Mouse (Mus musculus) heart, postnatal 14 days (tissue): ENCODE data around the gene Prrg2. TPM values are rescaled to one million over a fixed set of nuclear protein-coding genes. Genes with fewer than 3 reads are reported as not detected.
"Not testable (repeated sequence)": the region's sequence is repeated elsewhere in the genome, so short reads cannot be mapped to it uniquely, and the experiment has no call there.

Experiments used
- DNase-seq, 2 experiments: peaks; one replicate each; pipeline ENCODE4 v3.0.0; 2021 to 2022
- intact Hi-C: fragments of 180-260 bp; cut with DNase I; formaldehyde crosslinking; loops from one replicate; pipeline ENCODE4 v1.15.1; 2025
- long read RNA-seq, 2 experiments: library from polyadenylated mRNA; stranded (forward); transcript quantifications; one replicate each; pipeline ENCODE4 v2.0.0; 2021
- total RNA-seq, 2 experiments: library from RNA; stranded (reverse); gene quantifications; 2 replicates each; pipeline ENCODE4 v1.2.3; 2021

Prrg2 gene
- total RNA-seq: 10 to 100 TPM; 11.1 to 11.4 TPM
- long read RNA-seq, experiment 1, transcript Prrg2-208 (8 exons, 1,623 nt): major isoform, 6 of 13 reads
- long read RNA-seq, experiment 1, partial matches to known transcripts: 1 of 13 reads
- long read RNA-seq, experiment 1, other reads (novel, unspliced or antisense): 5 of 13 reads
- long read RNA-seq, experiment 2, transcript Prrg2-208 (8 exons, 1,623 nt): major isoform, 7 of 16 reads
- long read RNA-seq, experiment 2, partial matches to known transcripts: 1 of 16 reads
- long read RNA-seq, experiment 2, other reads (novel, unspliced or antisense): 7 of 16 reads

- intact Hi-C loops: loop anchor here (10.0 kb wide), 1 partner anchor 332 kb away; the partner anchor contains the start of gene Snrnp70
- peak; percentile 92 to 94 for DNase-seq
Measured at GRCm38 (mm10) chr7:45062239-45062835, at the start of gene Prrg2, which contains the start of gene Nosip. TSS of gene Prrg2 (minus strand) at chr7:45062677. TSS of gene Nosip (plus strand) at chr7:45062429.

GRCm38 (mm10) chr7:45111940-45112339, 49.5 kb upstream of the Prrg2 start:
- no peak for DNase-seq
- intact Hi-C loops: no loop called here

DNA sequence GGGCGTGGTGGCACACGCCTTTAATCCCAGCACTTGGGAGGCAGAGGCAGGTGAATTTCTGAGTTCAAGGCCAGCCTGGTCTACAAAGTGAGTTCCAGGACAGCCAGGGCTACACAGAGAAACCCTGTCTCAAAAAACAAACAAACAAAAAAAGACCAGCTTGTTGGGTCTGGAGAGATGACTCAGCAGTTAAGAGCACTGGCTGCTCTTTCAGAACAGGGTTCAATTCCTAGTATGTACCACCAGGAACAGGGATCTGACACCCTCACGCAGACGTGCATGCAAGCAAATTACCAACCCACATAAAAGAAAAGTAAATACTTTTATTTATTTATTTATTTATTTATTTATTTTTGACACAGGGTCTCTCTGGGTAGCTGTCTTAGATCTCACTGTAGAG, 47.6 kb upstream of the Prrg2 start:
- intact Hi-C loops, DNase-seq: not testable (repeated sequence)

DNA sequence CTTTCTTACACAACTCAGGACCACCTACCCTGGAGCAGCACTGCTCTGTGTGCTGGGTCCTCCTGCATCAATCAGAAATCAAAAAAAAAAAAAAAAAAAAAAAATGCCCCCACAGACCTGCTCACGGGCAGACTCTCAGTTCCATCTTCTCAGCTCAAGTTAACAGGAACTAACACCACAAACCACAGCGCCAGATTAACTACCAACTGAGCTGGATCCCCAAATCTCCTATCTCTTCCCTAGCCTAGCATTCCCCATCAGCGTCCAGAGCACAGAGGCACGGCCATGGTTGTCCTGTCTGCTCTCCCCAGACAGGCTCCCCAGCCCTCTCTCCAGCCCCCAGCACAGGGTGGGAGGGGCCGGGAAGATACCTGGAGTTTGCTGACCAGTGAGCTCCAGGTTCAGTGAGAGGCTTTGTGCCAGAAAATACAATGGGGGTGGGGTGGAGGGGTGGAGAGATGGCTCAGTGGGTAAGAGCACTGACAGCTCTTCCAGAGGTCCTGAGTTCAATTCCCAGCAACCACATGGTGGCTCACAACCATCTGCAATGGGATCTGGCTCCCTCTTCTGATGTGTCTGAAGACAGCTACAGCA, 44.7 kb upstream of the Prrg2 start:
- no peak for DNase-seq
- intact Hi-C loops: no loop called here

DNA sequence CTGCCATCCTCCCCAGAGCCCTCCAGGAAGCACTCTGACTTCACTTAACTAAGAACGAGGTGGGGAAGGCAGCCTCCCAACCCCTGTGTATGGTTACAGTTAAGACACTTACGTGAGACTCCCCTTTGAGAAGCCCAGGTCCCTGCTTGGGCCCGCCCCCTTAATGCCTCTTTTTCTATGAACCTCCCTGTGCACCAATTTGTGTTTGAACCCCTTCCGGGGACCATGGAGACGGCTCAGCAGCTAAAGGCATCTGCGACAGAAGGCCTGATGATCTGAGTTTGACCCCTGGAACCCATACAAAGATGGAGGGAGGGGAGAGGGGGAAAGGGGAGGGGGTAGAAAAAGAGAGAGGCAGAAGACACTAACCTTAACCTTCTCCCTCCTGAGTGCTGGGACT, 44.0 kb upstream of the Prrg2 start:
- intact Hi-C loops: no loop called here
- no peak for DNase-seq

DNA sequence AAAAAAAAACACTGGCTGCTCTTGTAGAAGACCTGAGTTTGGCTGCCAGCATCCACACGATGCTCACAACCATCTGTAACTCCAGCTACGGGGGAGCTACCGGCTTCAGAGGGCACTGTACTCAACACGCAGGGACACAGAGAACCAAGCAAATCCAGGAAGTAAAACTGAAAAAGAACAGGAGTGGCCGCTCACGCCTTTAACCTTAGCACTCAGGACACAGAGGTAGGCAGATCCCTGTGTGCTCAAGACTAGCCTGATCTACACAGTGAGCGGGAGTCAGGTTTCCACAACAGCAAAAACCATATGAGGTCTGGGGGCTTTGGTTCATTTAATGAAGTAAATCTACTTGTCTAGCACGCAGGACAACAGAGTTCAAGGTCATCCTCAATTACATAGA, 43.0 kb upstream of the Prrg2 start:
- DNase-seq: no peak
- intact Hi-C loops: no loop called here

DNA sequence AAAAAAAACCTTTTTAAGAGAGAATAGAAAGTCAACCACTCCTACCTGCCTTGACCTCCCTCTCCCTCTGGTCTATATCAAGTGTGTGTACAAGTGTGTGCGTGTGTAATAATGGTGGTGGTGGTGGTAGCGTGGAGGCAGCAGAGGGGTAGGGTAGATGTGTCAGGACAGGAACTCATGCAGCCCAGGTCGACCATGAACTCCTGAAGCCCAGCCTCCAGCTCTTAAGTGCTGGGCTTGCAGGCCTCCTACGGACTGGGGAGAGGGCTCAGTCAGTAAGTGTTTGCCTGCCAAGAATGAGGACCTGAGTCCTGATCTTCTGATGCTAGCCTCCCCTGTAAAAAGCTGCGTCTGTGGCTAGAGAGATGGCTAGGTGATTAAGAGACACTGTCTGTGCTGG, 42.5 kb upstream of the Prrg2 start:
- DNase-seq: no peak
- intact Hi-C loops: no loop called here

DNA sequence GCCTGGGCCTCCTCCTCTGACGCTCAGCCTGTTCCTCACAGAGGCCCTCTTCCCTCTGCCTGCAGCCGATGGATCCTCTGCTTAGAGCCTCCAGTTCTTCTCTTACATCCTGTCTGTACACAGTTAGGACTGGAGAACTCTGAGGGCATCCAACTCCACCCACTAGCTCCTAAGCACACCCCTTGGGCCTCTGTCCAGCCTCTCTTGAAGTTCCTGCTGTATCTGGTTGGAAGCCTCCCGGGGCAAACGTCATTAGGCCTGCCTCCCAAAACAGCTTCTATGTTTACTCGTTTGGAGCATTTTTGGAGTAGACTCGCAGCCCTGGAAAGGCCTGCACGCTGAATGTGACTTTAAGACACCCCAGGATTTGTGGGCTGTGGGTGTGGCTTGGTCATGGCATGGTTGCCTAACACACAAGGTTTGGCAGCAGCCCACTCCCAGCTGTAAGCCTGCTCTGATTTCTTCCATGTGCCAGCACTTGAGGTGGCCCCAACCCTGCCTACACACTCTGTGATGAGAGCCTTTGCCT, 41.2 kb upstream of the Prrg2 start, which contains the start of gene Fcgrt:
Fcgrt (minus strand) TSS at position 200 of the 529 bp plus-strand sequence.
- peak; percentile 92 to 96 for DNase-seq
- intact Hi-C loops: loop anchor here (2.0 kb wide), 1 partner anchor 21 kb away; no protein-coding TSS in a partner anchor

DNA sequence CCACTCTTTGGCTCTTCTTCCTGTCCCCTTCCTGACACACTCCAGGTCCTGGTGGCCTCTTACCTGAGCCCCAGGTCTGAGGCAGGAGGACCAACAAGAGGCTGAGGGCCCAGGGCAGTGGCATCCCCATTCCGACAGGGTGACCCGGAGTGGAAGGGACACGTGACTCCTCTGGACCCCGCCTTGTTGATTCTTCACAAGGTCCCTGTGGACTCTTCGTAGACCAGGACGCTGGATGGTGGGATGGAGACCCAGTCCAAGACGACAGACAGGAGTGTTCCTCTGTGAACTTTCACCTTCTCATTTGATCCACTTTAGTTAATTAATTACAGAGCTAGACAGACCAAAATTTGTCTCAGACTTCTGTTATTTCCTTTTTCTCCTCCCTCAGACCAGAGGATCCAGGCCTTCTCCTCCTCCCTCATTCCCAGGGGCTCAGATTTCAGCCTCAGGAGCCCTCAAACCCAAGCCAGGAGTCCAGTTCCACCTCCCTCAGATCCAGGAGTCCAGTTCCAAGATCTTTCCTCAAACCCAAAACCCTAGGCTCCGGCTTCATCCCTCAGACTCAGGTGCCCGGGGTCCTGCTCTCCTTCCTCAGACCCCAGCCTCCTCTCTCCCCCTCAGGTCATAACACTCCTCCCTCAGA, 40.6 kb upstream of the Prrg2 start:
- intact Hi-C loops: loop anchor here (2.0 kb wide), 1 partner anchor 20 kb away; no protein-coding TSS in a partner anchor
- DNase-seq: peak; percentile 35 to 47

DNA sequence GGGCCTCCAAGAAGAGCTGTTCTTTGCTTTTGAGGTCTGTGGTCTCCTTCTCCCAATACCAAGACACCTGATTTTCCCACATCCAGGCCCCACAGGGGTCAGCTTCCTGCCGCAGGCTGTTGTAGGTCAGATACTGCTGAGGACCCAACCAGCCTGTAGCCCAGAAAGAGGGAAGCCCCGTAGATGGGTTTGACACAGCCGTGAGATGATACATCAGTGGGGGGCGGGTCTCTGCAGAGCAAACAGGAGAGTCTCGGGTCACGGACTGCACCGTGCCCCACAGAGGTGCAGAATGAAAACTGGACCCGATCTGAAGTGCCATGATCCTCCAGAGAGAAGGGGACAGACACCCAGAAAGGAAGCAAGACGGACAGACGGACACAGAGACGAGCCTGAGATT, 40.0 kb upstream of the Prrg2 start:
- intact Hi-C loops: loop anchor here (2.0 kb wide), 1 partner anchor 20 kb away; no protein-coding TSS in a partner anchor
- no peak for DNase-seq

- DNase-seq: no peak
- intact Hi-C loops: no loop called here
Measured at GRCm38 (mm10) chr7:45100046-45100445, 37.6 kb upstream of the Prrg2 start.

DNA sequence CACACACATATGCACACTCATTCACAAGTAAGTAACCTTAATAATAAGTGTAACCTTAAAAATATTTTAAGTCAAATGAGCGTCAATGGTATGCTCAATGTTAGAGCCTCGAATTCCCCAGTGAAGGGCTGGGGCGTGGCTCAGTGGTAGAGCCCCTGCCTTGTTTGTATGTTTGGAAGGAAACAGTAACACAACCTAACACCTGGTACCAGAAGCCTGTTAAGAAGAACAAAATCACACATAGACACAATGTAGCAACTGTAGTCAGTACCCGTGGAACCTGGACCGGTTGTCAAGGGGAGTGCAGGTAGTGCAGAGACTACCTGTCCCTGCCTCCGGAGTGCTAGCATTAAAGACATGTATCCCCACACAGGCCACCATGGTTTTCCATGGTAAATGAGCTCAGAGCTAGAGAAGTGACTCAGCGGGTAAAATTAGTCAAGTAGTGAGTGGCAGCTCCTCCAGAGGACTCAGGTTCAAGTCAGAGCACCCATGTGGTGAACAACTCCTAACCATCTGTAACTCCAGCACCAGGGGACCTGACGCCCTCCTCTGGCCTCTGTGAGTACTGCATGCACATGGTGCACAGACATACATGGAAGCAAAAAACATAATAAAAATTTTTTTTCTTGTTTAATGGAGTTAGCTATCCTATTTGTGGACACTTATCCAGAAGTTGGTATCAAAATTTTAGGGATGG, 36.2 kb upstream of the Prrg2 start:
- peak in 1 of 2 experiments; percentile 45 for DNase-seq
- intact Hi-C loops: no loop called here

DNA sequence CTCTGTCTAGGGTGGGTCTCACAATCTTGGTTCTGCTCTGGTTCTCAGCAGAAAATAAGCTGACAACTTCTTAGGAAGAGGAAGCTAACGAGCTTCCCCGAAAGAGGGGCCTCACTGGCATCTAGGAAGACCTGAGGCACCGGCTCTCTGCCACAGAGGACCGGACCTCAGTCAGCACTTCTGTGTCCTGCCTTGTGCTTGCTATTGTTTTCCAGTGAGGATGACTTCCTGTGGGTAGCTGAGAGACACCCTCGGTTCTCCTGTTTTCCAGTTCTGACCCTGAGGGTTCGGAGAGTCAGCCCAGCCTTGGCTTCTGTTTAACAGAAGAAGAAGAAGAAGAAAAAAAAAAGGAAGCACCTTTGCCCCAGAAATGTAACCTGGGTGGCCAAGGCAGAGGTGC, 35.0 kb upstream of the Prrg2 start:
- intact Hi-C loops: no loop called here
- DNase-seq: no peak

DNA sequence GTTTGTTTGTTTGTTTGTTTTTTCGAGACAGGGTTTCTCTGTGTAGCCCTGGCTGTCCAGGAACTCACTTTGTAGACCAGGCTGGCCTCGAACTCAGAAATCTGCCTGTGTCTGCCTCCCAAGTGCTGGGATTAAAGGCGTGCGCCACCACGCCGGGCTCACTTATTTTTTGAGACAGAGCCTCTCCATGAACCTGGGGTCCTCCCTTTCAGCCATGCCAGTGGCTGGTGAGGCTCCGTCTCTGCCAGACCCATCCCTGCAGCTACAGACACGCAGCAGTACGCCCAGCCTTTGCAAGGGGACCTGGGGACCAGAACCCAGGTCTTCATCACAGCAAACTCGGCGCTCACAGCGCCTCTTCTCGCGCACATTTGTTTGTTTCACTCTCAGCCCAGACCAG, 33.5 kb upstream of the Prrg2 start:
- DNase-seq, intact Hi-C loops: not testable (repeated sequence)

DNA sequence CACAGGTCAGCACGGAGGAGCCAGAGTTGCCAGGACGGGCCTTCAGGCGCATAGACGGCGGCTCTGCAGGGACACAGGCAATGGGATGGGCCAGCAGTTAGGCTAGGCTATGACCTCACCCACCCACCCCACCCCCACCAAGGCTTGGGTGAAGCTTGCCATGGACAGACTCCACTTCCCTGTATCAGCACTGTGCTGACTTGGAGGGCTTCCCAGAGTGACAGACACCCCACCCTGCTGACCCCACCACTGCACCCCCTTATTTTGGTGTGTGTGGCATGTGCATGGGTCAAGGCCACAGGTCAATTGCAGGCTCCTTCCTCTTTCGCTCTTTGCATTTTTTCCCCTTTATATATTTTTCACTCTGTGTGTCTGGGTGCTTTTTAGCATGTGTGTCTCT, 32.9 kb upstream of the Prrg2 start:
- intact Hi-C loops: no loop called here
- DNase-seq: no peak

DNA sequence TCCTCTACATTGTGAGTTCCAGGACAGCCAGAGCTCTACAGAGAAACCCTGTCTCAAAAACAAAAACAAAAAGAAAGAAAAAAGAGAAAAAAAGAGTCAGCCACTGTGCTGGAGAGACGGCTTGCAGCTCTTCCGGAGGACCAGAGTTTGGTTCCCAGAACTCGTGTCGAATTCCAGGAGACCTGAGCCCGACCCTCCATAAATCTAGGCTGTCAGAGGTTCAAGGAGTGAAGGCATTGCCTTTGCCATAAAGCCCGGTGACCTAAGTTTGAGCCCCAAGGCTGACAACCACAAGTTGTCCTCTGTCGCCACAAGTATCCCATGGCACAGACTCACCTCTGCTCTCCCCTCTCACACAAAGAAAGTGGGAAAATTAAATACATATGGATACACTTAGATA, 31.6 kb upstream of the Prrg2 start:
- intact Hi-C loops: no loop called here
- no peak for DNase-seq

DNA sequence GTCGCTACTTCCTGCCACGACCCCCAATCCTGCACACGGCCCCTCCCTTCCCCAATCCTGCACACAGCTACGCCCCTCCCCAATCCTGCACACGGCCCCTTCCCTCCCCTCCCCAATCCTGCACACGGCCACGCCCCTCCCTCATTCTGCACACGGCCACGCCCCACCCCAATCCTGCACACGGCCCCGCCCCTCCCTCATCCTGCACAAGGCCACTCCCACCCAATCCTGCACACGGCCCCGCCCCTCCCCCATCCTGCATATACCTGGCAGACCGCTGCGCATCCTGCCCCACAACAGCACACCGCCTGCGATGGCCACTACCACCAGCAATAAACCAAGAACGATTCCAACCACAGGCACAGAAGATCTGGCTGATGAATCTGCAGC, 31.0 kb upstream of the Prrg2 start:
- intact Hi-C loops: no loop called here
- no peak for DNase-seq

DNA sequence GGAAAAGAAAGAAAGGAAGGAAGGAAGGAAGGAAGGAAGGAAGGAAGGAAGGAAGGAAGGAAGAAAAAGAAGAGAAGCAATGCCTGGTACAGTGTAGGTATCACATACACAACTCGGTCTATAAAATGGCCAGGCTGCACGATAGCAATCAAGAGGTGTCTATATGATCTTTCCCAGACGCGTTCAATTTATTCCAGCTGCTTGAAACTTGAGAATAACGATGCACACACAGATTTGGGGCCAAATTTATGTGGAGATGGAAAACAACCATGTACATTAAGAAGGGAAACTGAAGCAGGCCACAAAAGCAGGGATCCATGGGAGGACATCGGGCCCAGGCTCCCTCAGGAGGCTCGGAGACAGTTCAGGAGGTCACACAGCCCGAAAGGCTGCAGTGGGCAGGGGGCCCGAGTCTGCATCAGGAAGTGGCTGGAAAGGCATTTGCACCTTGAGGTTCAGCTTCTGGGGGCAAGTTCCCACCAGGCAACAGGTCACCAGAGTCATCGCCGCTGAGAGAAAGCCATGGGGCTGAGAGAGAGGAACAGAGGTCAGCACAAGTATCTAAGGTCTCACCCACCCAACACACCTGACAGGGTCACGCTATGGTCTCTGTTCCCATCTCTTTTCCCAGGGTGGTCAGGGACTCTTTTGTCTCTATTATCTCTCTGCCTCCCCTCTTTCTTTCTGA, 30.5 kb upstream of the Prrg2 start:
- intact Hi-C loops: no loop called here
- DNase-seq: no peak

DNA sequence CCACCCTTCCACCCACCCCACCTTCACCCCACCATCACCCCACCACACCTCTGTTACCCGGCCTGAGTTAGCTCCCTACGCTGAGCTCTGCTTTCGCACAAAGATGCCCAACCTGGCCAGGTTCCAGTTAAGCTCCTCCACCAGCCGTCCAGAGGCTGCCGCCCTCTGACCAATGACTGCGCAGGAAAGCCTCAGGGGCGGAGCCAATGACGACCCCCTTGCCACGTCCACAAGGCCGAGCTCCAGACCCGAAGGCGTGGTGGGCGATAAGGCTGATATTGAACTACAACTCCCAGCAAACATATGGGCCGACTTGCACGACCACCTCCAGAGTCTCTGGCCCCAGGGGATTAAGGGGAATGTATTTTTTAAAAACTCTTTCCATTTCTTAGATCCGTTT, 29.6 kb upstream of the Prrg2 start, which contains the start of gene Rcn3:
Rcn3 (minus strand) TSS at position 174 of the 400 bp plus-strand sequence.
- DNase-seq: peak; percentile 85 to 89
- intact Hi-C loops: no loop called here
